Mouse (Mus musculus) spleen, adult 2 months (tissue): Measurements from ENCODE around the gene Mreg. TPM values are rescaled to one million over a fixed set of nuclear protein-coding genes. Genes with fewer than 3 reads are reported as not detected.
A peak's percentile ranks its signal among the peaks of the same experiment; 100 is the strongest.

Experiments
- DNase-seq, 2 experiments: peaks; one replicate each; pipeline versions ENCODE4 v3.0.0 to v3.0.0-alpha.2; 2012 to 2021; ENCODE audit warnings: low spot score in 2 of 2, low read depth in 1 of 2
- H3K27ac ChIP-seq: fragments of 200-500 bp; 2 replicates; pipeline ENCODE4 v1.5.1; 2012; ENCODE audit warnings: low read length, inconsistent platforms; ENCODE audit not compliant: insufficient read depth
- H3K27me3 ChIP-seq: fragments of 200-500 bp; 2 replicates; pipeline ENCODE4 v1.6.1; 2012; ENCODE audit warnings: mild to moderate bottlenecking, moderate library complexity, low read length, inconsistent platforms; ENCODE audit not compliant: control insufficient read depth, insufficient read depth
- H3K36me3 ChIP-seq: fragments of 200-500 bp; 2 replicates; pipeline ENCODE4 v1.6.1; 2012; ENCODE audit warnings: mild to moderate bottlenecking, low read length, inconsistent platforms; ENCODE audit not compliant: control insufficient read depth, insufficient read depth
- H3K4me1 ChIP-seq: fragments of 200-500 bp; 2 replicates; pipeline ENCODE4 v1.6.1; 2011; ENCODE audit warnings: inconsistent platforms; ENCODE audit not compliant: control insufficient read depth, insufficient read depth, insufficient read length
- H3K4me3 ChIP-seq: fragments of 200-500 bp; 2 replicates; pipeline ENCODE4 v1.5.1; 2011; ENCODE audit warnings: mild to moderate bottlenecking, inconsistent platforms; ENCODE audit not compliant: insufficient read depth, insufficient read length; ENCODE audit errors: extremely low read depth
- CTCF ChIP-seq: fragments of 200-500 bp; IDR thresholded peaks from 2 replicates; pipeline ENCODE4 v1.5.1; 2011; ENCODE audit warnings: mild to moderate bottlenecking, inconsistent platforms; ENCODE audit not compliant: insufficient read depth, insufficient read length, insufficient replicate concordance; ENCODE audit errors: extremely low read depth
- POLR2A ChIP-seq: fragments of 200-500 bp; IDR thresholded peaks from 2 replicates; pipeline ENCODE4 v1.6.1; 2011; ENCODE audit warnings: low read depth, low read length, inconsistent platforms
- WGBS: fragments of 180-500 bp; shearing (Covaris S2); methylation state at CpG from one replicate; pipeline ENCODE4 v1.1.7; 2018; 5-methylcytosine and 5-hydroxymethylcytosine counted together
- polyA plus RNA-seq: library from polyadenylated mRNA; depleted of rRNA; stranded (reverse); fragments of >200 nt; gene quantifications from 2 replicates; pipeline ENCODE4 v1.2.3, GENCODE M21; 2012

Gene Mreg
- polyA plus RNA-seq, 1 experiment: 5.6 TPM

DNA sequence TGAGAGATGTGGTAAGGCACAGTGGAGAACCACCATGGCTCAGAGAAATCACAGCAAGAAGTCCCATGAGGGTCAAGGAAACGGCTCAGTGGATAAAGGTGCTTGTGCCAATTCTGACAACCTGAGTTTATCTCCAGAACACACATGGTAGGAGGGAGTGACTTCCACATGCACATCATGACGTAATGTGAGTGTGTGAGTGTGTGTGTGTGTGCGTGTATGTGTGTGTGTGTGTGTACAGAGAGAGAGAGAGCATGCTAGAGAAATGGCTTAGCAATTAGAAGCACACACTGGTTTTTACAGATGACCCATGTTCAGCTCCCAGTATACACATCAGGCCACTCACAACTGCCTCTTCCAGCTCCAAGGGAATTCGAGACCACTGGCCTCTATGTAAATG, 3.1 kb upstream of the Mreg start:
- TF ChIP-seq POLR2A (no peak), CTCF (no peak)
- WGBS: 45% methylated on average over 4 of the region's 4 CpGs
- H3K4me1 ChIP-seq: peaks cover 6% of the 10 kb centered on the region; the same call in 1 of the 2 replicates
- no peak overlapping the region for H3K4me3 ChIP-seq
- DNase-seq: no peak
- H3K27me3 ChIP-seq: peaks cover 3% of the 10 kb centered on the region; the same call in 1 of the 2 replicates
- no peaks in the 10 kb centered on the region for H3K36me3 ChIP-seq
- peak overlapping the region; percentile 37; the same call in 1 of the 2 replicates for H3K27ac ChIP-seq

- H3K27ac ChIP-seq: peak overlapping the region; percentile 52; the same call in 1 of the 2 replicates
- no peak overlapping the region for H3K4me3 ChIP-seq
- peak; percentile 26 to 74 for DNase-seq
- H3K36me3 ChIP-seq: no peaks in the 10 kb centered on the region
- TF ChIP-seq POLR2A (no peak), CTCF (no peak)
- H3K4me1 ChIP-seq: peaks cover 6% of the 10 kb centered on the region; the same call in 1 of the 2 replicates
- 16% methylated on average over 7 of the region's 7 CpGs for WGBS
- peaks cover 3% of the 10 kb centered on the region; the same call in 1 of the 2 replicates for H3K27me3 ChIP-seq
Observed at GRCm38 (mm10) chr1:72214470-72214961, 2.4 kb upstream of the Mreg start.

DNA sequence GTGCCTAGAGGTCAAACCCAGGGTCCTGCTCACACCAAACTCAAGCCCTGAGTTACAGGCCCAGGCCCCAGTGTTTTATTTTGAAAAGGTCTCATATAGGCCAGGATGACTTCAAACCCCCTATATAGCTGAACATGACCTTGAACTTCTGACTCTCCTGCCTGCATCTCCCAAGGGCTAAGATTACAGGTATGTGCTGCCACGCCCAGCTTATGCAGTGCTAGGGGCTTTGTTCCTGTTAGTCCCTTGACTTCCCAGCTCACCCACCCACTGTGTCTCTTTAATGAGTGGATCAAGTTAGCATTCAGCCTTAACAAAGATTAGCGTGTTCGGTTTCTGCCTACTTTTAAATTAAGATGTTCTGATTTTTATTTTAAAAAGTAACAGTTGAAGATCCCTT, 1.8 kb upstream of the Mreg start:
- H3K27me3 ChIP-seq: peaks cover 3% of the 10 kb centered on the region; the same call in 1 of the 2 replicates
- TF ChIP-seq CTCF (no peak), POLR2A (no peak)
- 95% methylated on average over 3 of the region's 3 CpGs for WGBS
- peaks cover 6% of the 10 kb centered on the region; the same call in 1 of the 2 replicates for H3K4me1 ChIP-seq
- no peak overlapping the region for H3K27ac ChIP-seq
- H3K4me3 ChIP-seq: no peak overlapping the region
- H3K36me3 ChIP-seq: no peaks in the 10 kb centered on the region
- DNase-seq: no peak

DNA sequence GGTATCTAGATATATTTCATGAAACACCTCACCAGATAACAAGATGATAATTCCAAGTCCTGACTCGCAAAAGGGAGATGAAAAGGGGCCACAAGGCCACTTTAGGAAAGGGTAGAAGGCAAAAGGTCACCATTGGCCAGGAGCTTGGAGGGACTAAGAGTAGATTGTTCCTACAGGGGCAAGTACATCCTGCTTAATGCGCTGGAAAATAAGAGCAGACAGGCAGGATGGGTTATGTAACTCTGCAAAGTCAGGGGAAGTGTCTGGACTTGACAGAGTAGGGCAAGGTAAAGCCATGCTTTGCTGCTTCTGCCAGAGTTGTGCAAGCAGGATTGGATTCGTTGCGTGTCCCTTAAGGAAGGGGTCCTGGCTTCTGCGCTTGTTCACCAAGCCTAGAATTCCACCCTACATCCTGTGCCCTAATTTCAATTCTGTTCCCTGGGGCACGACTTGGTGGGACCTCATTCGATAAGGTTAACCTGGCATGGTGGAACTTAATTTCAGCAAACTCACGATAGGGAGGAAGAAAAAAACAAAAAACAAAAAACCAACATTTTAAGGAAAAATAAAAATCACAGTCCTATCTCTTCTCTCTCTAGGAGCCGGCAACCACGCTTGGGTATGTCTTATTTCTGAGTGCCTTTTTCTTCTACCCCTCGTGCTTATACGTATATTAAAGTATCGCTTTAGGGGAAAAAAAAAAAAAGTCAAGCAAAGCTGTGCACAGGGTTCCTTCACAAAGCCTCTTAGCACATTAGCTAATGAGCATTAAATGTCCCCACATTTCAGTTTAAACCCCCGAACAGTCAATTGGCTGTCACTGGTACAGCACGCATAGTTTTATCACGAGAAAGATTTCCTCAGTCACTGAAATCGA, 1.1 kb downstream of the Mreg start:
- no peak for DNase-seq
- WGBS: 23% methylated on average over 17 of the region's 17 CpGs

GRCm38 (mm10) chr1:72208095-72208494, 4.0 kb downstream of the Mreg start:
- no peak overlapping the region for H3K4me3 ChIP-seq
- no peak for DNase-seq
- peaks cover 3% of the 10 kb centered on the region; the same call in 1 of the 2 replicates for H3K27me3 ChIP-seq
- H3K27ac ChIP-seq: no peak overlapping the region
- no peak for TF ChIP-seq CTCF
- TF ChIP-seq POLR2A: no peak
- H3K4me1 ChIP-seq: no peaks in the 10 kb centered on the region
- no peaks in the 10 kb centered on the region for H3K36me3 ChIP-seq
- WGBS: 81% methylated on average over 5 of the region's 5 CpGs

More for the DNA sequence above, 1.1 kb downstream of the Mreg start:
- no peak overlapping the region for H3K27ac ChIP-seq
- TF ChIP-seq CTCF: no peak
- no peak for TF ChIP-seq POLR2A
- H3K4me3 ChIP-seq: peak overlapping the region; percentile 64
- peaks cover 6% of the 10 kb centered on the region; the same call in 1 of the 2 replicates for H3K4me1 ChIP-seq
- no peaks in the 10 kb centered on the region for H3K36me3 ChIP-seq
- peaks cover 3% of the 10 kb centered on the region; the same call in 1 of the 2 replicates for H3K27me3 ChIP-seq

DNA sequence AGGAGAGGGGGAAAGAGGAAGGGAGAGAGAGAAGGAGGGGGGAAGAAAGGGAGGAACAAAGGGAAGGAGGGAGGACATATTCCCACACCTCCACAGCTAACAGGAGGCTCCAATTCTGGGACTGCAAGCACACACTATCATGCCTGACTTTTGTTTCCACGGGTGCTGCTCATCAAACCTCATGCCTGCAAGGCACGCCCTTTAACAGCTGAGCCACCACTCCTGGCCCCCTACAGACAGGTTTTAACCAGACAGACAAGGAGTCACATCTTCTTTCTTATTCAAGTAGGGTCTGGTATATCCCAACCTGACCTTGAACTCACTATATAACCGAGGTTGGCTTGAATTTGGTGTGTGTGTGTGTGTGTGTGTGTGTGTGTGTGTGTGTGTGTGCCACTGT, 7.0 kb downstream of the Mreg start:
- Histone ChIP-seq H3K27ac (no peak overlapping the region), H3K27me3 (no peaks in the 10 kb centered on the region), H3K4me1 (no peaks in the 10 kb centered on the region; the same call in 1 of the 2 replicates), H3K36me3 (no peaks in the 10 kb centered on the region), H3K4me3 (no peak overlapping the region)
- 70% methylated on average over 3 of the region's 3 CpGs for WGBS
- no peak for TF ChIP-seq POLR2A
- no peak for DNase-seq

GRCm38 (mm10) chr1:72203204-72203603, 8.9 kb downstream of the Mreg start:
- no peaks in the 10 kb centered on the region for H3K36me3 ChIP-seq
- no peak for DNase-seq
- H3K4me3 ChIP-seq: no peak overlapping the region
- no peak for TF ChIP-seq POLR2A
- no peak for TF ChIP-seq CTCF
- no peak overlapping the region for H3K27ac ChIP-seq
- H3K4me1 ChIP-seq: no peaks in the 10 kb centered on the region; the same call in 1 of the 2 replicates
- WGBS: 90% methylated on average over 9 of the region's 9 CpGs
- no peaks in the 10 kb centered on the region for H3K27me3 ChIP-seq
